Mouse (Mus musculus): ENCODE measurements around the gene E4f1.

Gene E4f1

DNA sequence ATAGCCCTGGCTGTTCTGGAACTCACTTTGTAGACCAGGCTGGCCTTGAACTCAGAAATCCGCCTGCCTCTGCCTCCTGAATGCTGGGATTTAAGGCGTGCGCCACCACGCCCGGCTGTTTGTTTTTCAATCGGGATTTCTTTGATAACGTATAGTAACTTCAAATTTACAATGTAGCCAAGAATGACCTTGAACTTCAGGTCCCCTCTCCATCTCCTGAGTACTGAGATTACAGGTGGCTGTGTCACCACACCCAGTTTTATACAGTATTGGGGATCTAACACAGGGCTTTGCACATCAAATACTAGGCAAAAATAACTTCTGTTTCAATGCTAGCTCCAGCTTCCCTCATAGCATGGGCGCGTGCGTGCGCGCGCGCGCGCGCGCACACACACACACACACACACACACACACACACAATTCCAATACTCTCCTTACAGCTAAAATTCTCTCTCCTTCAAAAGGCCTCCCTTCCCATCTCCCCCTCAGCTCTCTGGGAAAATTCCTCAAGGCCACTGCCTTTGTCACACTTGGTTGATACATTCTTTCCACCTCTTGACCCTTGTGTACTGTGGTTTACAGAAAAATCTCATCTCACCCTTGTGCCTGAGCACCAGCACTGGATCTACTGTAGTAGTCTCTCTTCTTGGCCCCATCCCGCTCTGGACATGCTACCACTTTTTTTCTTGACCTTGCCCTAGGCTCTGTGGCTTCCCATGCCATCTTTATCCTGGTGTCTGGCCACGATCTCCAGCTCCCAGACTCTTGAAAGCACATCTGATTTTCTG lies 11.1 kb upstream of the E4f1 start:
- no peak for DNase-seq (ENCODE audit: low spot score)

GRCm38 (mm10) chr17:24480201-24480826 lies 10.2 kb upstream of the E4f1 start:
- DNase-seq (ENCODE audit: low spot score), result no peak

GRCm38 (mm10) chr17:24479431-24479830 lies 9.3 kb upstream of the E4f1 start:
- DNase-seq (ENCODE audit: low spot score), result no peak

DNA sequence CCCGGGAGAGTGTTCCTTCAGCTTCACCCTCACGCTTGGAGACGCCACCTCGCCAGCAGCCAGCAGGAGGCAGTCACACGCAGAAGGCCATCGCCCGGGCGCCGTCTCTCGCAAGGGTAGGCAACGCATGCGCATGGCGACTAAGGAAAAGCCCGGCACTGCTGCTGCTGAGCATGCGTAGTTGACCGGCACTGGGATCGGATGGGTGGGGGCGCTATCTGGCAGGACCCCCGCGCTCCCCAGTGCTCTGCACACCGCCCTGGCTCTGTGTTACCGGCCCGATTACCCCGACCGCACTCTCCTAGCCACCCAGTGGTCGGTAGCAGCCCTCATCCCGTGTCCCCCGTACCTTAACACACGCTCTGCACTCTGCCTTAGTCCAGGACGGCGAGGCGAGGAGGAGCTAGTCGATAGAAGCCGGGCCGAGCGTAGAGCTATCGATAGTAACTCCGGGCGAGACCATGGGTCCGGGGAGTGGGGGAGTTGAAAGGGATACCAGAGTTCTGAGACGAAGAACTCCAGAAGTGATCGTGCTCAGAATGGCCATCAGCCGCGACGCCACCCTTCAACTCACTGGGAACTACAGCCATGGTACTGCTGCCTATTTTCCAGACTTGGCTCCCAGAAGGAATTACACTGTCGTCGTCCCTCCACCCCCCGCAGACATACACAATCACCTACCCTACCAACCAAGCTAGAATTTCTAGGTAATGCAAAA lies 8.7 kb upstream of the E4f1 start, which contains the start of gene Mlst8:
TSS of gene Mlst8 (minus strand) at position 416 of the 718 bp plus-strand sequence.
- DNase-seq (ENCODE audit: low spot score), result peak; percentile 96

DNA sequence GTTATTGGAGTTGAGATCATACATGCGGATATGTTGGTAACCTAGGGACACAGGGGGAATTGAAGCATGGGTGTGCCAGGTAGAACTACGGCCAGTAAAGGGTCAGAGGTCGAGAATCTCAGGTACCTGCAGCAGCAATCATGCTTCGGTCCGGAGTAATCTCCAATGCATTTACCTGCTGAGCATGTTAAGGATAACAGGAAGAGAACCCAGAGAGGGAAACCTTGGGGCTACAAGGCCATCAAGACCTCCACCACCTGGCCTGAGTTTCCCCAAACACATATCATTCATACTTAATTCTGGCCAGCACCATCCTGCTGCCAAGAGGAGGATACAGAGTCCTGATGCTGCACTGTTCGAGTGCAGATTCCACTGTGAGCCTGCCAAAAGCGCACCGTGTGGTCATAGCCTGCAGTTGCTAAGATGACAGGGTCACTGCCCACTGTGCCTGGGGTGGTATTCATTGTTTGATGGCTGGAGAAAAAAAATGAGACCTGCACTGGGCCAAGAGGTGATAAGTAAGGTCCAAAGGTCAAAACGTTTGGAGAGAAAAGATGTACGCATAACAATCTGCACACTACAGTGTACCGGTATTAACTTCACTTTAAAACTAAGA lies 8.0 kb upstream of the E4f1 start:
- no peak for DNase-seq (ENCODE audit: low spot score)

- no peak for DNase-seq (ENCODE audit: low spot score)
Measured at GRCm38 (mm10) chr17:24477053-24477984, 7.2 kb upstream of the E4f1 start.

GRCm38 (mm10) chr17:24476022-24476776 lies 6.1 kb upstream of the E4f1 start:
- no peak for DNase-seq (ENCODE audit: low spot score)

DNA sequence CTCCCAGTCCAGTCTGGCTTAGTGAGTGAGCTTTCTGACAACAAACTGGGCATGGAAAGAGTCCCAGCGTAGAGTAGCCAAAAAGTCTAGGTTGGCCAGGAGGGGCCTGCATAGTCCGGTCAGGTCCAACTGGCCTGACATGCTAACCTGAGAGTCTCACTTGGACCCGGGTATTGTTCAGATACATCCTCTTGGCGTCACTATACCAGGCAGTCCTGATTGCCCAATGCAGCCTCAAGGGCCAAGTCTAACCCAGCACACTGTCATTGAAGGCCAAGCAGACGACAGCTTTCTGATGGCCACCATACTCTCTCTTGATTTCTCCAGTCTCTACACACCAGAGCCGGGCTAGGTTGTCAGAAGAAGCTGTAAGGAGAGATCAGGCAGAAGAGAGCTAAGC lies 5.5 kb upstream of the E4f1 start:
- no peak for DNase-seq (ENCODE audit: low spot score)

GRCm38 (mm10) chr17:24474557-24474956 lies 4.4 kb upstream of the E4f1 start:
- no peak for DNase-seq (ENCODE audit: low spot score)

DNA sequence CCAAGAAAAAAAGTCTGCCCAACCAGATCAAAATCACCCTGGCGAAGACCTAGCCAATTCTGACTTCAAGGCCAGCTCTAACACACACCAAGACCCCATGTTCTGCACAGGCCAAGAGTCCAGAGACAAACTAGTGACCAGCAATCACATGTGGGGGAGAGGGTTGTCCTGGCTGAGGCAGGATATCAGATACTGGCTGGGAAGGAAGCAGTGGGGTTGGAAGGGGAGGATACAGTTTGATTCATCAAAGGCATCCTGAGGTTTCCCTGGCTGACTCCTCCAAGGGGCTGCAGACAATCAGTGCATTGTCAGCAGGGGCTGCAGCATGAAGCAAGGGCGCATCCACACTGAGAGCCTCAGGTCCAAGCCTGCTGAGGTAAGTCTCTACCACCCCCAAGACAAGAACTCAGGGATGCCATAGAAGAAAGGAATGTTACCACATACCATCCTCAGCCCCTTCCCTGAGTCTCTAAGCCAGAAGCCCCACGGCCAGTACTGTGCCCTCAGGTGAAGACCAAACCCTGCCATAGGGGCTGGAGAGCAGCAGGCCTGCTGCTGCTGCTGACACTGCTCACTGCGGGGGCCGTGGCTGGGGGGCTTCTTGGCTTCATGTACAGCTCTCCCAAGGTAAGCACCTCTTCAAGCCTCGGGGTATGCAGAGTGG lies 3.6 kb upstream of the E4f1 start, which contains the start of gene Bricd5:
TSS of gene Bricd5 (plus strand) at position 273 of the 664 bp plus-strand sequence.
- no peak for DNase-seq (ENCODE audit: low spot score)

DNA sequence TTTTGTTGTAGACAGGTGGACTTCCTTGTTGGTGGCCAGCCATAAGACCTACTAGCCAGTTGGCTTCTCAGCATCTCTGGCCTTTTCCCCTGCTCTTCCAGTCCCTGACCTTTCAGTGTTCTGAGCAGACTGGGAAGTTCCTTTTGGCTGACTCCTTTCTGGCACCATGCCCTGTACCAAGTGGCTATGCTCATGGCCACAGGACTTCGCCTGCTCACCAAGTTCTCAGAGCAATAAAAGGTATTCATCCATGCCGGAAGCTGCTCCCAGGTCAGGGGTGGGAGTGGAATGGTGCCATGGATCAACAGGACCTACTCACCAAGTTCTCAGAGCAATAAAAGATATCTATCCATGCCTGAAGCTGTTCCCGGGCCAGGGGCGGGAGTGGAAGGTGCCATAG lies 2.4 kb upstream of the E4f1 start:
- no peak for DNase-seq (ENCODE audit: low spot score)

GRCm38 (mm10) chr17:24470701-24471527 lies 801 bp upstream of the E4f1 start:
- DNase-seq (ENCODE audit: low spot score), result no peak

DNA sequence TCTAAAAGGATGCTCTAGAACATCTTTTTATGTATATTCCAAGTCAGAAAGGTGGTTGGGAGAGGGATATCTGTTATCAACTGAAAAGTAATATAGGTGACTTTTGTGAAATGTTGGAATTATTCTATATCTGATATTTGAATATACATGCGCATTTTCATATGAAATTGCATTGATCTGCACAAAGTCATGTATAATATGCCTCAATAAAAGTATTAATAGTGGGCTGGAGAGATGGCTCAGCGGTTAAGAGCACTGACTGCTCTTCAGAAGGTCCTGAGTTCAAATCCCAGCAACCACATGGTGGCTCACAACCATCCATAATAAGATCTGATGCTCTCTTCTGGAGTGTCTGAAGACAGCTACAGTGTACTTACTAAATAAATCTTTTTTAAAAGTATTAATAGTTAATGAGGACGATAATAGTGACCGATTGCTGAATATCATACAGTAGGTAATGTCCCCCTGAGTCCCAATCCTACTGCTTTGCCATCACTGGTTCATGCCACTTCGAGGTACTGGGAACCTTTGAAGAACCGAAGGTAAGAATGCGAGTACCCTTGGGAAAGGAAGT lies 690 bp downstream of the E4f1 start:
- DNase-seq (ENCODE audit: low spot score), result no peak

DNA sequence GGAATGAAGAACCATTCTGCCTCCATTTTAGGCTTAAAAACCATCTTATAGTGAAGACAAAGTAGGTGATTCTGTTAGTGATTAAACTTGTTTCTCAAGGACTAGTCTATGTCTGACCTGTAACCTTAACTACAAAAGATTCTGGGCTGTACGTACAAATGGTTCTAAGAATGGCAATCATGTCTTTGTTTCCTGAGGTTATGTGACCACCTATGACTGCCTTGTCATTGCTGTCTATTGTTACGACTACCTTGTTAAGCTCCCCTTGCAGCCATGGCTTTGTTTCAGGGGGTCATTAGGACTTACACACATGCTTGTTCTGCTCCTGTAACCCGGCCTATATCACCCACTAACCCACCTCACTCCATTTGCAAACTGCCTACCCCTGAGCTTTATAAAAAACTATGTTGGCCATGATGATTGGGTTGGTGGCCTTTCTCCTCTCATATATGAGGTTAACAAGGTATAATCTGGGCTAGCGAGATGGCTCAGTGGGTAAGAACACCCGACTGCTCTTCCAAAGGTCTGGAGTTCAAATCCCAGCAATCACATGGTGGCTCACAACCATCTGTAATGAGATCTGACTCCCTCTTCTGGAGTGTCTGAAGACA lies 1.4 kb downstream of the E4f1 start:
- no peak for DNase-seq (ENCODE audit: low spot score)

- no peak for DNase-seq (ENCODE audit: low spot score)
Measured at GRCm38 (mm10) chr17:24463374-24464133, 6.6 kb downstream of the E4f1 start.

GRCm38 (mm10) chr17:24462932-24463331 lies 7.2 kb downstream of the E4f1 start:
- DNase-seq (ENCODE audit: low spot score), result no peak

GRCm38 (mm10) chr17:24461580-24461979 lies 8.5 kb downstream of the E4f1 start:
- DNase-seq (ENCODE audit: low spot score), result no peak

Data from ovary, postnatal 14 days (tissue).